Mouse (Mus musculus): ENCODE data around the gene Apoc2. TPM values are rescaled to one million over a fixed set of nuclear protein-coding genes. Genes with fewer than 3 reads are reported as not detected.
A peak's percentile ranks its signal among the peaks of the same experiment; 100 is the strongest.
"Not testable (repeated sequence)": the region's sequence is repeated elsewhere in the genome, so short reads cannot be mapped to it uniquely, and the experiment has no call there.

Gene Apoc2
- total RNA-seq, 2 experiments from 2014 or later: not detected

- TF ChIP-seq CTCF (IDR thresholded peaks at IDR 0.05): no peak
- intact Hi-C loops (cut with DNase I): no loop called here
- no peak for DNase-seq
- no peak overlapping the region for H3K27ac ChIP-seq
- H3K4me3 ChIP-seq: no peak overlapping the region
Measured at GRCm38 (mm10) chr7:19696336-19696873, 18.7 kb upstream of the Apoc2 start.

GRCm38 (mm10) chr7:19695881-19696280 is 18.1 kb upstream of the Apoc2 start:
- no peak overlapping the region for H3K4me3 ChIP-seq
- no peak overlapping the region for H3K27ac ChIP-seq
- intact Hi-C loops (cut with DNase I): no loop called here
- no peak for DNase-seq
- TF ChIP-seq CTCF (IDR thresholded peaks at IDR 0.05): no peak

- H3K4me3 ChIP-seq: no peak overlapping the region
- TF ChIP-seq CTCF (IDR thresholded peaks at IDR 0.05): no peak
- intact Hi-C loops (cut with DNase I): no loop called here
- peak overlapping the region; percentile 24 for H3K27ac ChIP-seq
- DNase-seq: no peak
Measured at GRCm38 (mm10) chr7:19695213-19695594, 17.5 kb upstream of the Apoc2 start.

- Histone ChIP-seq H3K4me3 (no peak overlapping the region), H3K27ac (peak overlapping the region; percentile 52; the same call in 1 of the 2 replicates)
- TF ChIP-seq CTCF (IDR thresholded peaks at IDR 0.05): no peak
- intact Hi-C loops (cut with DNase I): no loop called here
- DNase-seq: no peak
Measured at GRCm38 (mm10) chr7:19694336-19695212, 16.8 kb upstream of the Apoc2 start.

- Histone ChIP-seq H3K27ac (peak overlapping the region; percentile 52), H3K4me3 (no peak overlapping the region)
- TF ChIP-seq CTCF (IDR thresholded peaks at IDR 0.05): no peak
- peak; percentile 65 for DNase-seq
- intact Hi-C loops (cut with DNase I): no loop called here
Measured at GRCm38 (mm10) chr7:19693421-19693820, 15.7 kb upstream of the Apoc2 start.

- Histone ChIP-seq H3K4me3 (no peak within 1 kb of the TSS), H3K27ac (peak within 1 kb of the TSS; percentile 28; the same call in 1 of the 2 replicates)
- no peak for DNase-seq
- intact Hi-C loops (cut with DNase I): no loop called here
- no peak for TF ChIP-seq CTCF (IDR thresholded peaks at IDR 0.05)
Measured at GRCm38 (mm10) chr7:19691873-19692865, 14.4 kb upstream of the Apoc2 start, which contains the start of gene Apoc1. Gene Apoc1 (minus strand): TSS chr7:19692660.

GRCm38 (mm10) chr7:19691434-19691833 is 13.7 kb upstream of the Apoc2 start:
- DNase-seq: no peak
- H3K27ac ChIP-seq: no peak overlapping the region
- TF ChIP-seq CTCF (IDR thresholded peaks at IDR 0.05): no peak
- intact Hi-C loops (cut with DNase I): no loop called here
- no peak overlapping the region for H3K4me3 ChIP-seq

GRCm38 (mm10) chr7:19690845-19691244 is 13.1 kb upstream of the Apoc2 start:
- TF ChIP-seq CTCF (IDR thresholded peaks at IDR 0.05): no peak
- H3K27ac ChIP-seq: no peak overlapping the region

GRCm38 (mm10) chr7:19688611-19689010 is 10.9 kb upstream of the Apoc2 start:
- H3K27ac ChIP-seq: no peak overlapping the region
- no peak for TF ChIP-seq CTCF (IDR thresholded peaks at IDR 0.05)
- intact Hi-C loops (cut with DNase I): no loop called here

More at GRCm38 (mm10) chr7:19690845-19691244, 13.1 kb upstream of the Apoc2 start:
- no peak overlapping the region for H3K4me3 ChIP-seq
- no peak for DNase-seq
- intact Hi-C loops (cut with DNase I): no loop called here

GRCm38 (mm10) chr7:19688101-19688500 is 10.4 kb upstream of the Apoc2 start:
- intact Hi-C loops (cut with DNase I): no loop called here
- no peak for DNase-seq
- H3K27ac ChIP-seq: no peak overlapping the region
- no peak overlapping the region for H3K4me3 ChIP-seq
- TF ChIP-seq CTCF (IDR thresholded peaks at IDR 0.05): no peak

More at GRCm38 (mm10) chr7:19688611-19689010, 10.9 kb upstream of the Apoc2 start:
- no peak overlapping the region for H3K4me3 ChIP-seq
- DNase-seq: no peak

GRCm38 (mm10) chr7:19686927-19687583 is 9.3 kb upstream of the Apoc2 start:
- DNase-seq; H3K27ac ChIP-seq; intact Hi-C loops (cut with DNase I); H3K4me3 ChIP-seq: not testable (repeated sequence)

- intact Hi-C loops (cut with DNase I): no loop called here
Measured at GRCm38 (mm10) chr7:19686521-19686920, 8.8 kb upstream of the Apoc2 start.

More at GRCm38 (mm10) chr7:19686521-19686920, 8.8 kb upstream of the Apoc2 start:
- DNase-seq: no peak
- no peak for TF ChIP-seq CTCF (IDR thresholded peaks at IDR 0.05)
- Histone ChIP-seq H3K27ac (no peak overlapping the region), H3K4me3 (no peak overlapping the region)
